Mouse (Mus musculus) layer of hippocampus, postnatal 10 days (tissue): Measurements from ENCODE around the gene Slc24a4. TPM values are rescaled to one million over a fixed set of nuclear protein-coding genes. Genes with fewer than 3 reads are reported as not detected.
A peak's percentile ranks its signal among the peaks of the same experiment; 100 is the strongest.

Experiments
- DNase-seq, 2 experiments: peaks; one replicate each; pipeline ENCODE4 v3.0.0; 2021; ENCODE audit warnings: low spot score in 2 of 2
- total RNA-seq, 2 experiments: library from RNA; stranded (reverse); gene quantifications; 2 replicates each; pipeline ENCODE4 v1.2.3; 2021

The Slc24a4 gene
- total RNA-seq, 2 experiments from 2014 or later = 17.2 to 17.5 TPM

DNA sequence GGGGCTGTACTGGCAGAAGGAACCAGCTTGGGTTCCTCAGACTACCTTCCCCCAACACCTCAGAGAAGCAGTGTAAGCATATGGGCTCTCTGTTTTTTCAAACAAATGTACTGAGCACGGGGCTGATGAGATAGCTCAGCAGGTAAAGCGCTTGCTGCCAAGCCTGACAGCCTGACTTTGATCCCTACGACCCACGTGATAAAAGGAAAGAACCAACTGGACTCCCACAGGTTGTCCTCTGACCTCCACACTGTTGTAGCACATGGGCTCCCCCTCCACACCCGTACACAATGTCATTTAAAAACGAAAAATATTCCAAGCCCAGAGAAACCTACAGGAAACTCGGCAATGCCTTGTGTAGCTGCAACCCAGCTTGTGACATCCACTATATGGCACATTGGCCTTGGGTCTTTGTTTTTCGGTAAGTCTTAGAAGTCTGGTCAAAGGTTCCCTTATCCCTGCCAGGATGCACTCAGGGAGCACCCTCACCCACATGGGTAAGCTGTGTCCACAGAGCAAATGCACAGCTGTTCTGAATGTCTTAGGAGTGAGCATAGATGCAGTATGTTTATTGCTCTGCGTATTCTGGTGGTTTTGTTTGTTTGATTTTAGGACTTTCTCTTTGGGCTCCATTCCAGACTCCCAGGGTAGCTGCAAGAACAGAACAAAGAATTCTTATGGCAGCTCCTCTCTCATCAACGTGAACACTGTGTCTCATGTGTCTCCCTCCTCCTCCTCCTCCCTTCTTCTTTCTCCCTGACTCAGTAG is 176.7 kb downstream of the Slc24a4 start:
- DNase-seq = no peak

DNA sequence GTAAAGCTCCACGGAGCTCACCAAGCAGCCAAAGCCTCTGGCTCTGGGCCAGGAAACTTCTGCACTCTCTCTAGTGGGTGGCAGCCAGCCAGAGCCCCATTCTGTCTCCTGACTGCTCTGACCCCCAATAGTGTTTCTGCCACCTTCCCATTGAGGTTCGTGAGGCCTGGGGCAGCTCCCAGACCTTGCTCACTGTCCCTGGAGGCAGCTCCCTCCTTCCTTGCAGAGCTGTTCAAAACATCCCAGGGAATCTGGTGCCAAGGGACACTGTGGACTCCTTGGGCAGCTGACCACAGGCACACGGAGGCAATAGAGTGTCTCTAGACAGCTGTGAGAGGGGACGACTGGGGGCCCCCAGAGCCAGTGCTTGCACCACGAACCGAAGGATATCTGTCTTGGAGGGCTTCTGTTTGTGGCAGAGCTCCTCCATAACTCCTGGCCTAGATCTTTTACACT is 179.5 kb downstream of the Slc24a4 start:
- peak; percentile 48 to 59 for DNase-seq

DNA sequence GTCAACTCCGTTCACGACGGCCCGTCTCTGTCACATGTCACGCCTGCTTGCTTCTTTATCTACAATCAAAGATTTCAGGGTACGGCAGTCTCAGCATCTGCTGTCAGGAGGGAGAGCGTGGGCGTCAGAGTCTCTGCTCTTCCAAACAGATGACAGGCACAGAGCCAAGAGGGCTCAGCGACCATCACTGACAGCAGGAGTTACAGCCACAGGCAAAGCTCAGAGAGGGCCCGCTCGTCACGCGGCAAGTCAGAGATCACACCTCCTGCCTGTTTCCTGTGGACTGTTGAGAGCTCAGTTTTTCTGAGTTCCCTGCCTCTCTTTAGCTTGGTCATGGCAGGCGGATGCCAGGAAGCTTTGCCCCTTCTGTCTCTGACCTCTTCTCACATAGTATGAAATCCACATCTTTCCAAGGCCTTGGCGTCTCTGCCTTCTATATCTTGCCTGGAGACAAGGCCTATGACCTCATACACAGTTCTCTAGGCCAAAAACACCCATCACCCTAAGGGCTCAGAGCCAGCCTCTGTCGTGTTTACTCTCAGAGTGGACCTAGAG is 180.0 kb downstream of the Slc24a4 start:
- peak; percentile 32 to 58 for DNase-seq

DNA sequence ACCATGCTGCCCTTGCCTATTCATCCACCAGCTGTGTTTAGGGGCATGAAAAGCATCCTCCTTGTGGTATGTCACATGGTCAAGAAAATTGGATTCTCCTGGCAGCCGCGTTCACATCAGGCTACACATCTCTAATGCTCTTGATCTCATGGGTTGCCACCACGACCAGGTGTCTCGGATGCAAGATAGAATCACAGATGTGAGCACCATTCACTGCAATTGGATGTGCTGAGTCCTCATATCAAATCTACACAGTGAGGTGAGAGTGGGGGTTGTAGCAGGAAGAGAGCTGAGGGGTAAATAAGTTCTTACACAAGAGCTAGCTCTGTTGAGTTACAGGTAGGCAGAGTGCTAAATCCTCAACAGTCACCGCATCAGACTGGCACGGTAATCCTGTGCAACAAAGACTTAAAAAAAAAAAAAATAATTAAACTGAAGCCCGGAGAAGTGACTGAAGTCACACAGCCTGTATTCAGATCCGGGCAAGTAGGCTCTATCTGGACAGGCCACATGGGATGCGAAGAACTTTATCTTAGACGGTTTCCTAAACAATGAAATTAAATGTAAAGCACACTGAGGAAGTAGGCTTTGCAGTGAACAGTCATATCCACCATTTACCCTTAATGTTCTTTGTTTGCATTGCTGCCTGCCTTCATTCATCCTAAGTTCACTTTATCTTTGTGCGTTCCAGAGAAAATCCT is 180.7 kb downstream of the Slc24a4 start:
- DNase-seq = no peak

DNA sequence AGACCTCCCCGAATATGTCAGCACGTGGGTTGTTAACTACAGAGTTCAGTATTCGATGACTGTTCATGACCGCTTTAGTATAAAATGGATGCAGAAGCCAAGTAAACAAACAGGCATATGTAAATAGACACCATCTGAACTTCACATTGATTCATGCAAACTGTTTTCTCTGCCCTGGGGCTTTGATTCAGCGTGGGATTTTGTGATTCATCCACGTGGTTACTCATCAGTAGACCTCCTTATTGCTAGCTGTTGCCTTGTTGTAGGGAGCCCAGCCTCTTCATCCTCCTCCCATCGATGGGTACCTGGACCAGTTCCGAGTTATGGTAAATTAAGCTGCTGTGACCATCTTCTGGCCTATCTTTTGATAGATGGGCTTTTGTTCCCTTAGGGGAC is 181.3 kb downstream of the Slc24a4 start:
- DNase-seq = no peak

DNA sequence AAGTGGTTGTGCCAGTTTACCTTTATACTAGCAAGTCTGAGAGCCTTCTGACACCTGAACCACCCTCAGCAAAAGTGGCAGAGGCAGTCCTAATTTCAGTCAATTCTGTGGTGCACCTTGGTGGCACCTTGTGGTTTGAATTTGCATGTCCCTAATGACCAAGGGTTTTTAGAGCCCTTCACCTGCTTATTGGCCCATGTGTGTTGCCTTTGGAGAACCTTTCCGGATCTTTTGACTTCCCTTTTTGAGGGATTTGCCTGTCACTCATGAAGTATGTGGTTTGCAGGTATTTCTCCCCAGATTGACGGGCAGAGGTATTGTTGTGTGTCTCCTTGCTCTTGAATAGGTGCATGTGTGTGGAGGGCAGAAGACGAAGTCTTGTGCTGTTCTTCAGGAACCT is 181.7 kb downstream of the Slc24a4 start:
- no peak for DNase-seq

DNA sequence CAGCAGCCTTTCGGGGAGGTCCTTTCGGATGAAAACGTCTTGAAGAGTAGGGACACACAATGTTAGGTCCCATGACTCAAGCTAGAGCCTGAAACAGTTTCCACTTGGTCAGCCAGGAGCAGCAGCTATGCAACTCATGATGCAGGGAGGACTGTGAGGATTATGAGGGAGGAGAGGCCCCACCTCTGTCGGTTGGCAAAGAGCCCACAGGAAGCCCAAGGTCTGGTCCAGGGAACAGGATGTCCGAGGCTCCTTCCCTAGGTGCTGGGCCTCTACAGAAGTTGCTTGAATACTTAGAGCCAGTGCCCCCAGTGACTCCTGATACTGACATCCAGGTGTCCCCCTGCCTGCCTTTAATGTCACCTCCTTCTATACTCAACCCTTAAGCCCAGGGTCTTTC is 182.9 kb downstream of the Slc24a4 start:
- no peak for DNase-seq

Other genes with a start within 250 kb of the Slc24a4 start
- 10 to 100 TPM; 25.0 to 25.9 TPM for gene Trip11, start 215.5 kb upstream of the Slc24a4 start, total RNA-seq
- 10 to 100 TPM; 20.4 to 21.9 TPM for gene Atxn3, start 170.5 kb upstream of the Slc24a4 start, total RNA-seq
- 10 to 100 TPM; 35.9 to 36.7 TPM for gene Cpsf2, start 152.7 kb upstream of the Slc24a4 start, total RNA-seq
- gene Rin3, start 154.3 kb downstream of the Slc24a4 start, total RNA-seq = 1 to 10 TPM; 3.5 to 3.8 TPM